Mouse (Mus musculus) mature B cell (primary cell): ENCODE data around the gene Pcyt2.
"Not testable (repeated sequence)": the region's sequence is repeated elsewhere in the genome, so short reads cannot be mapped to it uniquely, and the experiment has no call there.

ENCODE experiments used
- in situ Hi-C: fragments of 300-500 bp; cut with MboI; formaldehyde crosslinking; loops from 2 replicates; pipeline ENCODE4 v1.14.3; 2019

Gene Pcyt2

GRCm38 (mm10) chr11:120582982-120583293 lies 34.8 kb downstream of the Pcyt2 start:
- in situ Hi-C loops, result not testable (repeated sequence)

GRCm38 (mm10) chr11:120582268-120582981 lies 35.3 kb downstream of the Pcyt2 start:
- in situ Hi-C loops, result no loop called here

GRCm38 (mm10) chr11:120581490-120582267 lies 36.1 kb downstream of the Pcyt2 start, which contains the start of gene Arhgdia:
Gene Arhgdia, minus strand, starts transcription at chr11:120581624.
- in situ Hi-C loops, result no loop called here

GRCm38 (mm10) chr11:120580871-120581331 lies 36.8 kb downstream of the Pcyt2 start:
- in situ Hi-C loops, result no loop called here

GRCm38 (mm10) chr11:120580190-120580589 lies 37.5 kb downstream of the Pcyt2 start:
- in situ Hi-C loops, result no loop called here

GRCm38 (mm10) chr11:120579316-120580107 lies 38.2 kb downstream of the Pcyt2 start:
- in situ Hi-C loops, result no loop called here

- in situ Hi-C loops, result no loop called here
Measured at GRCm38 (mm10) chr11:120578694-120579243, 39.0 kb downstream of the Pcyt2 start.

GRCm38 (mm10) chr11:120578024-120578693 lies 39.6 kb downstream of the Pcyt2 start:
- in situ Hi-C loops, result no loop called here

GRCm38 (mm10) chr11:120577211-120578023 lies 40.3 kb downstream of the Pcyt2 start:
- in situ Hi-C loops, result no loop called here

GRCm38 (mm10) chr11:120576365-120576981 lies 41.3 kb downstream of the Pcyt2 start:
- in situ Hi-C loops, result no loop called here

GRCm38 (mm10) chr11:120575940-120576339 lies 41.8 kb downstream of the Pcyt2 start:
- in situ Hi-C loops, result no loop called here

GRCm38 (mm10) chr11:120575046-120575445 lies 42.7 kb downstream of the Pcyt2 start:
- in situ Hi-C loops, result no loop called here

- in situ Hi-C loops, result no loop called here
Measured at GRCm38 (mm10) chr11:120574278-120574600, 43.5 kb downstream of the Pcyt2 start.

GRCm38 (mm10) chr11:120573585-120574277 lies 44.0 kb downstream of the Pcyt2 start:
- in situ Hi-C loops, result no loop called here

GRCm38 (mm10) chr11:120572752-120573584 lies 44.8 kb downstream of the Pcyt2 start, which contains the start of gene P4hb:
Gene P4hb, minus strand, starts transcription at chr11:120573253.
- in situ Hi-C loops, result no loop called here

- in situ Hi-C loops, result no loop called here
Measured at GRCm38 (mm10) chr11:120572417-120572751, 45.4 kb downstream of the Pcyt2 start.

- in situ Hi-C loops, result no loop called here
Measured at GRCm38 (mm10) chr11:120571754-120572416, 45.9 kb downstream of the Pcyt2 start.

- in situ Hi-C loops, result no loop called here
Measured at GRCm38 (mm10) chr11:120571122-120571521, 46.6 kb downstream of the Pcyt2 start.
